Mouse (Mus musculus): ENCODE measurements at regions not wholly inside any gene's neighbourhood (a gene's known extent, or its start where the extent isn't known, plus 50 kb on each side); places are given as distances from the start of the nearest gene placed in this dataset.
A peak's percentile ranks its signal among the peaks of the same experiment; 100 is the strongest.

DNA sequence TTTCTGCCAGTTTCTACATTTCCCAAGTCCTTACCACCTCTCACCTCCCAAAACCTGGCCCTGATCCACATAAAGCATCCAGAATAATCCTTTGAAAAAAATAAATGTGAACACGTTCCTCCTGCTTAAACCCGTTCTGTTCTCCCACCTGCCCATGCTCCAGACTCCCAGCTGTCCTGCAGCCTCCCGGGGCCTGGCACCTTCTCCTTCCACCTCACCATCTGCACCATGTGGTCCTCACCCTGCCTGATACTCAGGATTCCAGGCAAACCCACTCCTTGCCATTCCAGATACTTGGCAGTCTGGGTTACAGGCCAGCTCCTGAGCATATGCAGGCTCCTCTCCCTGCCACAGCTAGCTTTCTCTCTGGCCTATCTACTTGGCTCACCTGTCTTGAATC, 431.9 kb upstream of the Zmiz1 start:
- Histone ChIP-seq H3K4me1 (ENCODE audit: control insufficient read depth, insufficient read depth) (no peaks in the 10 kb centered on the region), H3K27ac (ENCODE audit: low read depth) (no peak overlapping the region), H3K4me2 (ENCODE audit: low read depth, low read length) (no peak overlapping the region), H3K4me3 (ENCODE audit: low read depth, low read length) (no peak overlapping the region), H3K9ac (replicated peaks; ENCODE audit: low read depth, low read length) (no peak overlapping the region), H3K9me3 (replicated peaks; ENCODE audit: control insufficient read depth, low read length) (no peaks in the 10 kb centered on the region), H3K36me3 (replicated peaks; ENCODE audit: control insufficient read depth, insufficient read depth, low read length) (no peaks in the 10 kb centered on the region), H3K27me3 (ENCODE audit: control insufficient read depth, insufficient read depth, low read length) (no peaks in the 10 kb centered on the region)
- TF ChIP-seq CTCF (IDR thresholded peaks at IDR 0.05; ENCODE audit: low read depth), result no peak
- DNase-seq (ENCODE audit: low spot score) (no peak), ATAC-seq (ENCODE audit: insufficient read depth, low read depth) (no peak)
- 77% methylated on average over 3 of the region's 3 CpGs for whole genome bisulfite sequencing

DNA sequence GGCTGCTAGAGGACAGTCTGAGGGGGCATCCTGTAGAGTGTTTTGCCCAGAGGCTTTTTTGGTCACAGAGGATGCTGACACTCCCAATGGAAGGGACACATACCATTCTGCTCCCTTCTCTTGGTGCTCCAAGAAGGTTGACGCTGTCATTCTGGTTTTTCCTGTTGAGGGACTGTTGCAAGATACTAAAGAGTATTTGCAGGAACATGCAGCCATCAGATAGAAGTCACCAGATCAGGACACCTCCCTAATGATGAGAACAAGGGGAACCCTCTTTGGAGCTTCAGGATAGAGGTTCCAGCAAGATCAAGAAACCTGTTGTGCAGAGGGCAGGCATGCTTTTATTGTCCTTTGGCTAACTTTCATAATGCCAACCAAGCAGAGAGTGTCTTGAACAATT, 431.1 kb upstream of the Zmiz1 start:
- Histone ChIP-seq H3K36me3 (replicated peaks; ENCODE audit: control insufficient read depth, insufficient read depth, low read length) (no peaks in the 10 kb centered on the region), H3K4me3 (ENCODE audit: low read depth, low read length) (no peak overlapping the region), H3K4me1 (ENCODE audit: control insufficient read depth, insufficient read depth) (no peaks in the 10 kb centered on the region), H3K4me2 (ENCODE audit: low read depth, low read length) (no peak overlapping the region), H3K27me3 (ENCODE audit: control insufficient read depth, insufficient read depth, low read length) (no peaks in the 10 kb centered on the region), H3K27ac (ENCODE audit: low read depth) (no peak overlapping the region), H3K9ac (replicated peaks; ENCODE audit: low read depth, low read length) (no peak overlapping the region), H3K9me3 (replicated peaks; ENCODE audit: control insufficient read depth, low read length) (no peaks in the 10 kb centered on the region)
- no peak for DNase-seq (ENCODE audit: low spot score)
- WGBS, result 91% methylated on average over 1 of the region's 1 CpGs
- no peak for ATAC-seq (ENCODE audit: insufficient read depth, low read depth)
- TF ChIP-seq CTCF (IDR thresholded peaks at IDR 0.05; ENCODE audit: low read depth) (no peak), EP300 (IDR thresholded peaks at IDR 0.05; ENCODE audit: low read depth) (no peak)

DNA sequence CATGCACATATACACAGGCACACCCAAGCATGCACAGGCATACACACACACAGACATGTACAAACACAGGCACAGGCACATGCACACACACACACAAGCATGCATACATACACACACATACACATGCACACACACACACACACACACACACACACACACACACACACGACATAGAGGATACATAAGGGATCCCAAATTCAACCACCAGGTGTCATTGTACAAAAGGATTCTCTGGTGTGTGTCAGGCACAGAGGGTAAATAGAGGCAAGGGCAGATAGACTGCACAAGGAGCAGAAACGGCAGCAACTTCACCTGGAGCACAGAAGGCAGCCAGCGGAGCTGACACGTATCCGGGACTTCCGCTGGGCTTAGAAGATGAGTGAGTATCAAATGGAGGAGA, 428.1 kb upstream of the Zmiz1 start:
- Histone ChIP-seq H3K27me3 (ENCODE audit: control insufficient read depth, insufficient read depth, low read length) (no peaks in the 10 kb centered on the region), H3K4me3 (ENCODE audit: low read depth, low read length) (no peak overlapping the region), H3K9me3 (replicated peaks; ENCODE audit: control insufficient read depth, low read length) (no peaks in the 10 kb centered on the region), H3K4me2 (ENCODE audit: low read depth, low read length) (no peak overlapping the region), H3K27ac (ENCODE audit: low read depth) (no peak overlapping the region), H3K4me1 (ENCODE audit: control insufficient read depth, insufficient read depth) (no peaks in the 10 kb centered on the region), H3K36me3 (replicated peaks; ENCODE audit: control insufficient read depth, insufficient read depth, low read length) (no peaks in the 10 kb centered on the region), H3K9ac (replicated peaks; ENCODE audit: low read depth, low read length) (no peak overlapping the region)
- DNase-seq (ENCODE audit: low spot score) (no peak), ATAC-seq (ENCODE audit: insufficient read depth, low read depth) (no peak)
- 80% methylated on average over 6 of the region's 6 CpGs for WGBS
- TF ChIP-seq CTCF (IDR thresholded peaks at IDR 0.05; ENCODE audit: low read depth) (peak; percentile 31), EP300 (IDR thresholded peaks at IDR 0.05; ENCODE audit: low read depth) (no peak)

DNA sequence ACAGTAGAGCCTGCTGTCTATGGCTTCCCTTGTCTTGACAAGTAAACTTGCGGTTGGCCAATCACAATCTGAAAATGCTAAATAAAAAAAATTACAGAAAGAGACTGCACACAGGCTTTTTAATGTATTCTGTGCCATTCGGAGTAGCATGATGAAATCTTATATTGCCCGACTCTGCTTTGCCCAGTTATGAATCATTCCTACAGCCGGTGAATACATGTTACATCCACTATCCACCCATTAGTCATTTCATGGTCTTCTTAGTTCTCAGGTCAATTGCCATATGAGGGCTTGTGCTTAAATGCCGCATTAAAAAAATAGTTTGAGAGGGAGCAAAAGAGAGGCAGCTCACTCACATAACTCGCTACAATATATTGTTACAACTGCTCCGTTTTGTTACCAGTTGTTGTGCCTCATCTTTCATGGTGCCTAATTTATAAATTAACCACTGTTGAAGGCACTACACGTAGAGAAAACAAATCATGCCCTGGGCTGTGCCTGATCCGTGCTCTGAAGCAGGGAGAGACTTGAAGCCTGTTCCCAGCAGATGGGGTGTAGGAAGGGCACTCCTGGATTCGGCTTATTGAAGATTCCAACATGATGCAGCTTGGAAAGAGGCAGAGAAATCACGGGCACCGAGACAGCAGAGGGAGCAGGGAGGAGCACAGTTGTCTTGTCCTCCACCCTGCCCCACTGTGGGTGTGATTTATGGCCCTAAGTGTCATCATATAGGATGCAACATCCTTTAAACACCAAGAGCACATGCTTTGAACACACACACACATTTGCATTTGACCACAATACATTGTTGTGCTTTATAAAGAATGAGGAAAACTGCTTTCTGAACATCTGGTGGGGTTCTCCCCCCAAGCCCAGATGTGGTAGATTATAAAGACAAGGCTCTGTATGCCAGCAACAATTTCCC, 427.0 kb upstream of the Zmiz1 start:
- Histone ChIP-seq H3K9me3 (replicated peaks; ENCODE audit: control insufficient read depth, low read length) (no peaks in the 10 kb centered on the region), H3K4me1 (ENCODE audit: control insufficient read depth, insufficient read depth) (no peaks in the 10 kb centered on the region), H3K27me3 (ENCODE audit: control insufficient read depth, insufficient read depth, low read length) (no peaks in the 10 kb centered on the region), H3K4me3 (ENCODE audit: low read depth, low read length) (no peak overlapping the region), H3K27ac (ENCODE audit: low read depth) (no peak overlapping the region), H3K9ac (replicated peaks; ENCODE audit: low read depth, low read length) (no peak overlapping the region), H3K36me3 (replicated peaks; ENCODE audit: control insufficient read depth, insufficient read depth, low read length) (no peaks in the 10 kb centered on the region), H3K4me2 (ENCODE audit: low read depth, low read length) (no peak overlapping the region)
- ATAC-seq (ENCODE audit: insufficient read depth, low read depth), result no peak
- WGBS, result 81% methylated on average over 12 of the region's 12 CpGs
- no peak for TF ChIP-seq EP300 (IDR thresholded peaks at IDR 0.05; ENCODE audit: low read depth)
- no peak for TF ChIP-seq CTCF (IDR thresholded peaks at IDR 0.05; ENCODE audit: low read depth)
- no peak for DNase-seq (ENCODE audit: low spot score)

DNA sequence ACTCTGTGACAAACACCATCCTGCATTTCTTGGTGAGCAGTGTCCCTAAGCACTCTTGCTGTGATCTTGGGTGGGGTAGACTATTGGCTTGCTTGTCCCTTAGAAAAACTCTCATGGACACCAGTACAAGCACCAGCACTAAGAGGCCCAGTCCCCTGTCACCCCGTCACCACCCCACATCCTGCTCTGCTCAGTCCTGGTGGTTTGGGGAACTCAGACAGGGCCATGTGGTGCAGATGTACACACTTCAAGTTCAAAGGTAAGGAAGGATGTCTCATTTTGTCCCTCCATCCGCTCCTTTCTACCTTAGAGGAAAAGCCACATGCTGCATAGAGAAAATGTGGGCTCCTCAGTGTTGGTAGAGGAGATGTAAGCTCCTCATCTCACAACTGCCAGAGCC, 426.1 kb upstream of the Zmiz1 start:
- ATAC-seq (ENCODE audit: insufficient read depth, low read depth) (no peak), DNase-seq (ENCODE audit: low spot score) (no peak)
- Histone ChIP-seq H3K27ac (ENCODE audit: low read depth) (no peak overlapping the region), H3K36me3 (replicated peaks; ENCODE audit: control insufficient read depth, insufficient read depth, low read length) (no peaks in the 10 kb centered on the region), H3K9ac (replicated peaks; ENCODE audit: low read depth, low read length) (no peak overlapping the region), H3K9me3 (replicated peaks; ENCODE audit: control insufficient read depth, low read length) (no peaks in the 10 kb centered on the region), H3K27me3 (ENCODE audit: control insufficient read depth, insufficient read depth, low read length) (no peaks in the 10 kb centered on the region), H3K4me1 (ENCODE audit: control insufficient read depth, insufficient read depth) (no peaks in the 10 kb centered on the region), H3K4me3 (ENCODE audit: low read depth, low read length) (no peak overlapping the region), H3K4me2 (ENCODE audit: low read depth, low read length) (no peak overlapping the region)
- no peak for TF ChIP-seq CTCF (IDR thresholded peaks at IDR 0.05; ENCODE audit: low read depth)
- TF ChIP-seq EP300 (IDR thresholded peaks at IDR 0.05; ENCODE audit: low read depth), result no peak
- 87% methylated on average over 2 of the region's 2 CpGs for WGBS

DNA sequence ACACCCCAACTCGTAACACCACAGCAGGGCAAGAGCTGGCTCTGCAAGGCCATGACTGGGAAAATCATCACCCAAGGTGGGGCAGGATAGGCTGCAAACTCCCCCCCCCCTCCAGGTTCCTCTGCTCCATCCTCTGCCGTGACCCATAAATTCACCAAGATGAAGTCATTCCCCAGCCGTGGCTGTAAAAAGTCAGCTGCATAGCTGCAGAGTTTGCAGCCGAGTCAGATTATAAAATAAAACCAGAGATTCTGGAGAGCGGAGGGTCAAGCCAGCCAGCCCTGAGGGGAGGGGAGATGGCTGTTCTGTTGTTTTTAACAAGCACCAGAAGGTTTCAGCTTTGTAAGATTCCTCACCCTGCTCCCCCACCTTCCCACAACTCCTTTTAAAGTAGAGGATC, 416.7 kb upstream of the Zmiz1 start:
- no peak for DNase-seq (ENCODE audit: low spot score)
- 42% methylated on average over 5 of the region's 5 CpGs for WGBS

More for the DNA sequence above, 416.7 kb upstream of the Zmiz1 start:
- Histone ChIP-seq H3K4me3 (ENCODE audit: low read depth, low read length) (no peak overlapping the region), H3K9me3 (replicated peaks; ENCODE audit: control insufficient read depth, low read length) (no peaks in the 10 kb centered on the region), H3K4me2 (ENCODE audit: low read depth, low read length) (no peak overlapping the region), H3K27ac (ENCODE audit: low read depth) (no peak overlapping the region), H3K36me3 (replicated peaks; ENCODE audit: control insufficient read depth, insufficient read depth, low read length) (no peaks in the 10 kb centered on the region), H3K4me1 (ENCODE audit: control insufficient read depth, insufficient read depth) (no peaks in the 10 kb centered on the region), H3K9ac (replicated peaks; ENCODE audit: low read depth, low read length) (no peak overlapping the region), H3K27me3 (ENCODE audit: control insufficient read depth, insufficient read depth, low read length) (no peaks in the 10 kb centered on the region)
- TF ChIP-seq EP300 (IDR thresholded peaks at IDR 0.05; ENCODE audit: low read depth) (no peak), CTCF (IDR thresholded peaks at IDR 0.05; ENCODE audit: low read depth) (no peak)
- ATAC-seq (ENCODE audit: insufficient read depth, low read depth), result no peak
